Mouse (Mus musculus) yolk sac, embryonic 10.5 days (tissue): Measurements from ENCODE around the gene Bnc1.

Source experiments
- DNase-seq: peaks from one replicate; pipeline ENCODE4 v3.0.0-alpha.2; 2017; ENCODE audit warnings: low spot score

Gene Bnc1

DNA sequence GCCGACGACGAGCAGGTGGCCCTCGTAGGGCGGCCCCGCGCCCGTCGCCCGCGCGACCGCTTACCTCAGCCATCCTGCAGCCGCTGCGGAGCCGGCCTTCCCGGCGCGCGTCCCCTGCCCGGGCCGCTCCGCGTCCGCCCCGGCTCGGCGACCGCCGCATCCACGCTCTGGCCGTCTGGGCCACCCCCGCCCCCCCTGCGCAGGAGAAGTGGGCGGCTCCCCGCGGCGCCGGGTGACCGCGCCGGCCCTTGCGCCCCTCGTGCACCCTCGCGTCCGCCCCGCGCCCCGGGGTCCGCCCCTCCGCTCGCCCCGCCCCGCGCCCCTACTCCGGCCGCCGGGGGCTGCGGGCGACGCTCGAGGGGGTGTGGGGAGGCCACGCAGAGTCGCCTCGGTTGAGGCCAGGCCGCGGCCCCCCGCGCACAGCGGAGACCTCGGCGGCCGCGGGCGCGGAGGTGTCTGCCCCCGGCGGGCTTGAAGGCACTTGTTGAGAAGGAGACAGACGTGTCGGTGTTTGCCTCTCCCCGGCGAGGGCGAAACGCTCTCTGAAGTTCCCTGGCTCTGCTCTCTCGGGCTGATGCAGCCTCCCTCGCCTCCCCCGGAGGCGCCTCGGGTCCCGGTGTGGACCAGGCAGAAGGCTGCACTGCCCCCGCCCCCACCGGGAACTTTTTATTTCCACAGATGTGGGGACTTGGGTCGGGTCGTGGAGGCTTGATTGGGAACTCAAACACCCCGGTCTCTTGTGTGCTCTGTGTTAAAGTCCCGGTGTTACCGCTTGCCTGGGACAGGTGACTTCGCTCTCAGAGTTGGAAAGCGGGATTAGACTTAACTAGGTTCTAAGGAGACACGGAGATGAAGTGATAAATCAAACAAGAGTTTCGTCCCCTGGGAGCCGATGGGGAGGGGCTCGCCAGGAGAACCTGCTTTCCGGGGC lies at the start of gene Bnc1:
Gene Bnc1 (minus strand): TSS at position 162 of the 931 bp plus-strand sequence.
- peak; percentile 43 for DNase-seq

DNA sequence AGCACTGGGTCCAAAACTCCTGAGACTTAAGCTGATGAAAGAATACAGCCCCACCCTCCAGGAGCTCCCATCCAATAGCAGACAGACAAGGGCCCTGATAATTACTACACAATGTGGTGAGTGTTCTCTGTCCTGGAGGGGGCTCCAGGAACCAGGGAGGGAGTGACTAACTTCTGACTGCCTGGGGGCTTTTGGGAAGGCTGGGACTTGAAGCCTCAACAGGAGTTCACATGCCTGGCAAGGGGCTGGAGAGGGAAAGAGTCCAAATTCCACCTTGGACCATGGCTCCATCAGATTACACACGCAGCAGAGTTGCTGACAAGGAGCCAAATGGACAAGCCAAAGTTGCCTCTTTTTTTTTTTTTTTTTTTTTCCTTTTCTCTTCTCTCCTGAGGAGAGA lies 41.3 kb upstream of the Bnc1 start:
- DNase-seq: no peak

DNA sequence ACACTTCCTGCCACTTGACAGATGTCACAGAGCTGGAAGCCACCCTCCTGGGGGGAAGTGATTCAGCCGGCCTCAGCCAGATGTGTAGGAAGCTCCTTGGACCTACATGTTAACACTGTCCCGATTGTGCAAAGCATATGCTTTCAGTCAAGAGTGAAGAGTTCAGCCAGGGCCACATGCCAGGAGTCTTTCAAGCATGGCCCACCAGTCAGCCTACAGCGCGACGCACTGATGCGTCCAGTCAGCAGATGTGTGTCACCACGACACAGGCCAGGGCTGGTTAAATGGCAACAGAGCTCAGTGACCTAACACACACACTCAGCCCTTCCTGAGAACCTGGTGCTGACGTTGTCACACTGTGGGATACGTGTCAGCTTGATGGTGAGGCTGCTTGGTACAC lies 37.6 kb upstream of the Bnc1 start:
- DNase-seq: no peak

DNA sequence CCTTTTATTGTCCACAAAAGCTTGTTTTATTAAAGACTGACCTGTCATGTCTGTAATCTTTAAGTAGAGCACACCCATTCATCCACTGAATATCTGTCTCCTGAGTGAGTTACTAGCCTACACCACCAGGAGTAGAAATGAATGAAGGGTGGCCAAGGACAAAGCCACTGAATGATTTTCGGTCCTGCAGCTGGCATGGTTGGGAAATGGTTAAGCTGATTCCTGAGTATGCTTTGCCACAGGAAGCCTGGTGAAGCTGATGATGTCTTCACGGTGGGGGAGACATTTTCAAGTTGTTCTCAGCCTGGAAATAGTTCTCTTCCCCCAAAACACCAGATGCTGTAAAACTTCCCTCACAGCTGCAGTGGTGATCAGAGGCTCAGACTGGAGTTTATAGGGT lies 33.7 kb upstream of the Bnc1 start:
- no peak for DNase-seq

DNA sequence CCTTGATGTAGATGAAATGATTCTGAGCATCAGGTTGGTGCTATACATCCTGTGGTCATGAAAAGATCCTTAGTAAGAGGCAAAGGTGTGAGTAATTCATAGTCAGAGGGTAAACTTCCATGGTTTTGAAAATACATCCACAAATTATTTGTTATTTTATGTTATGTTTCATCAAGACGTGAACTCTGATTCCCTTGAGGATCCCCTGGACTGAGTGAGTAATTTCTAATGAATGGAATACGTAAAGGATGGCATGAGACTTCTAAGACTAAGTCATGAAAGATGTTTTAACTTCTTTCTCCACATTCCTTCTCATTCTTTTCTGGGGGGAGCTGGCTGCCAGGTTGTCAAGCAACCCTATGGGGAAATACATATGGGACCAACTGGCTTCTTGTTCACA lies 31.6 kb upstream of the Bnc1 start:
- no peak for DNase-seq

DNA sequence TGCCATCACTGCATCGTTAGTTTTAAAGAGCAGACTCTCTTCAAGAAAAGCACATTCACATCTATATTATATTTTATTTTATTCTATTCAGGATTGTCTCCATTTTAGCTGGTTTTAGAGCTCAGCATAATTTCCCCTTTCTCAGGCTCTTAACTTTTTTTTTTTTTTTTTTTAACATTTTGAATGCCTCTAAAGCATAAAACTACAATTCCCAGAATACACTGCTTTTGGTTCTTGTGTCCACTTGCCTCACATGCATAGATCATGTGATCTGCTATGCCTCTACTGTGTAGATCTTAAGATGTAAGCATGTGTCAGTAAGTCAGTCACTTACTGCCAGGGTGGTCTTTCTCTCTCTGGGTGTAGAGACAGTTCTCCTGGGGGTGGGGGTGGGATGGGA lies 30.3 kb upstream of the Bnc1 start:
- no peak for DNase-seq

DNA sequence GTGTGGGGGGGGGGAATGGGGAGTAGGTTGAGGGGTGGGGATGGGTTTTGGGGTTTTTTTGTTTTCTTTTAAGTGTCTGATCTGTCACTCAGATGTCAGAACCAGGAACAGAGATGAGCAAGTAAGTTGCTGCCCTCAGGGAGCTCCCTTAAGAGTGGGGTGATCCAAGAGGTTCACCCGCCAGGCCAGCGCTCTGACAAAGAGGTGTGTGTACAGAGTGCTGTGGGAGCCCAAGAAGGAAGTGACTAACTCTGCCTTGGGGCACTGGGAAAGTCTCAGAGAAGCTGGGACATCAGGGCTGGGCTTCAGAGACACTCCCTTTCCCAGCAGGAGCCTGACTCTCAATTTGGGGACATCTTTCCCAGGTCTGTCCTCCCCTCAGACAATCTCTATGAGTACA lies 25.9 kb upstream of the Bnc1 start:
- DNase-seq: no peak

DNA sequence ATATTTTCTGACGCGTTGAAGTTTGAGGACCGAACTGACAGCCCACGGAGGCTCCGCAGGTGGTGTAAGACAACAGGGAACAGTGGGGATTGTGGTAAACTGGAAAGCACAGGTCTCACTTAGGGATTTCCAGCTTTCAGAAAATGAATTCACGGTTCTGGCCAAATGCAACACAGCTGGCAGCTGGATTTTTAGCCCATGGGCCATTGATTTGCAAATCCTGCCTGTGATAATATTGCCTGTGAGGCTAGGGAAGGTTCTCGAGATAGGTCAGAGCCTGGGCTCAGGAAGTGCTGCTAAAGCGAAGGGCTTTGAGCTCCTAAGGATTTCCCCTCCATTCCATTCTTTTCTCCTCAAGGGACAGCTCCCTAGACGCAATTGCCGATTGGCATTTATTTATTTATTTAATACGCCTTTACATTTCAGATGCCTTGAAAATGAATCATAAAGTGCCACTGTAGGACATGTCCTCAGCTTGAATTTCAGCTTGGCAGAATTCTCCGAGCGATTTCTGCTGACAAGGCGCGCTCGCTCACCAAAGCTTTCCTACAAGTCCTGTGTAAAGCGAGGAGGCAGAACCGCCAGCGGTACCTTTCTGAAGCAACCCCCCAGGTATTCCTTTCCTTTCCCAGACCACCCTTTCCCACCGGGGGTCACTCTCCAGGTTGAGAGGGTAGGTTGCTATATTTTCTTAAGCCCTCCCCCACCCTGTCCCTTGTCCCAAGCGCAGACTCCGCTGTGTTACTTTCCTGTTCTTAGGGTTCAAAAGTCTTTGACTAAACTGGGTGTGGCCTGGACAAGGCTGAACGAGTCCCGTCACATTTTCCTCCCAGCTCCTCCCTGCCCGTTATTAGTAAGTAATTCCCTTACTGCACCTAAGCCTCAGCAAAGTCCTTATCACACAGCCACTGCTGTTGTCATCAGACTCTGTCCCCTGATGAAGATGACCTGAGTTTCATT lies 24.9 kb upstream of the Bnc1 start:
- peak; percentile 17 for DNase-seq

DNA sequence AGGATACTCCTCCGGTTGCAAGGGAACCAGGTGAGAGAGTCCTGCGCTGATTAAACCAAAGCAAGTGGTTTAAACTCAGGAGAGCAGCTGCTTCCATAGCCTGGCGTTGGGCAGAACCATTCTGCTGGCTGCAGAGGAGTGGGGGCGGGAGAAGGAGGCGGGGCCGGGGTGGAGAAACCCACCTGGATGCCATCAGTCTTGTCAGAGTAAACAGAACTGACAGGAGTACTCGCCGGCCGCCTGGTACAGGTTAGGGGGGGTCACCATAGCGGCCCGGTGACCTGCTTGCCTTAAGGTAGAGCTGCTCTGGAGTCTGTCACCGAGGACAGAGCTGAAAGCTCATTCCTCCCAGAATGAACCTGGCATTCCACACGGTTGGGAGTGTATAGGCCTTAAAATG lies 20.4 kb upstream of the Bnc1 start:
- DNase-seq: peak; percentile 83

DNA sequence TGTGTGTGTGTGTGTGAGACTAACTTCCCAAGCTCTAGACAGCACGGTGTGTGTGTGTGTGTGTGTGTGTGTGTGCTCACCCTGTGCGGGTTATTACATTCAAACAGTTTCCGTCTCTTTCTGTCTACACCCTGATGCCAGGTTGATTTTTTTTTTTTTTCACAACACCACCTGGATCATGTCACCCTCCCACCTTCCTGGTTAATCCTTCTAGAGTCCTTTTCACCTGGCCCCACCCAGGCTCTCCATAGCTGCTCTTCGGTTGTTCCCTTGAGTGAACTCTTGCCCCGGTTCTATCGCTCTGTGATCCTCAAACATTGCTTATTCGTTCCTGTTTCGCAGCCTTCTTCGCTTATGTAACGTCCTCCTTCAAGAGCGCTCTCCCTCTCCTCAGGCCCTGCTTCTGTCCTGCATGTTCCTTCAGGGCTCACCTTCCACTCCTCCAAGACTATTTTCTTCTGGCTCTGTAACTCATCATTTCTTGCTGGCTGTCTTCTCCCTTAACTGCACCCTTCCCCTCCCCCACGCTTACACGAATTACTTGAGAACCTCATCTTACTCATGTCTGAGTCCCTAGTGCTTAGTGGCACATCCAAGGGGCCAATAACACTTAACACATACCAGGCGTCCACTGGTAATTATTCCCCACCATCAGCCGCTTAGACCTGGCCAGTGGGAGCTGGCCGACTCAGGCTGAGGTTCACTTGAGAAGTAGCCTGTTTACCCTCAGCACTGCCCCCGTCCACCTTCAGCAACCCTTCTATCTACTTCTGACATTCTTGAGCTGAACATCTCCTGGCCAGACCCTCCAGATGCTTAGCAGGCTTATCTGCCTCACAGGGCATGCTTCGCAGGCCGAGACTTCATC lies 19.7 kb upstream of the Bnc1 start:
- DNase-seq: peak; percentile 63

DNA sequence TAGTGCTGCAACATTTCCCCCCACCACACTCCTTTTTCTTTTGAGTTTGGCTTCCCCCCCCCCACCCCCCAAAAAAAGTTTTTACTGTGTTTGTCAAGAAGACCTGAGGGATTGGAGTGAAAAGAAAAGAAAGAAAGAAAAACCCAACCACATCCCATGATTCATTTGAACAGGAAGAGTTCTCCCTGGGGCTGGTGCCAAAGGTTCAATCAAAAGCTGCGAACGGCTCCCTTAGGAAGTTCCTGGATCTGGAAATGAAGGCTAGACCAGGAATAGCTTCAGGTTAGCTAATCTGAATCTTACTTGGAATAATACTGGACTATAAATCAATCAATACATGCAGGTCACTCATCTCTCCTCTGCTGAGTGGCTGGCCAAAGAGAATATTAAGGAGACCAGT lies 15.1 kb upstream of the Bnc1 start:
- DNase-seq: no peak

DNA sequence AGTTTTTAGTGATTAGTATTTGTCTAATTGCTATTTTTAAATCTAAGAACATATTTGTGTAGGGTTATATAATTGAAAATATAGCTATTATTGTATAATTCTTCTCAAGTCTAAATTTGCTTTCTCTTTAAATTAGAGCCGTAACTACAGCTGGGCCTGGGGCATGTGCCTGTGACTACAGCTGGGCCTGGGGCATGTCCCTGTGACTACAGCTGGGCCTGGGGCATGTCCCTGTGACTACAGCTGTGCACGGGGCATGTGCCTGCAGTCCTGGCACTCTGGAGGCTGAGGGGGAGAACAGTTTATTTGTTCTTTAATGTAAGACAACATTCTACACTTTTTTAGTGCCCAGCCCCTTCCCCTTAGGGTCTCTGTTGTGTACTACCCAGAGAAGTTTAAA lies 12.1 kb upstream of the Bnc1 start:
- no peak for DNase-seq

DNA sequence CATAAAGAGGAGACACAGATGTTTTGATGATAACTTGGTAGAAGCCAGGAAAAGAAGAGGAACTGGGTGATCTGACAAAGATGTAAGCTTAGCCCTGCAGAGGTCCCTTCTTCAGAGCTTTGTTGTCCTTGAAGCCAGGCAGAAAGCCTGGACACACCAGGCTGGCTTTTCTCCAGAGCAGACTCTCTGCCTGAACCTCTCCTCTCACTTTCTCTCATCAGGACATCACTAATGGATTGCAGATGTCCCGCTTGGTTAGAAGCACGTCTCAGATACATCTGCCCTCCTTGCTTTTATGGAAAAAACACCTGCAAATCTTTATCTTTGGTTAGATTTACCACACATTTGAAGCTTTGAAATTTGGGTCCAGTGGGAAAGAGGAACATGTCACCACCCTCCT lies 7.7 kb upstream of the Bnc1 start:
- DNase-seq: no peak

DNA sequence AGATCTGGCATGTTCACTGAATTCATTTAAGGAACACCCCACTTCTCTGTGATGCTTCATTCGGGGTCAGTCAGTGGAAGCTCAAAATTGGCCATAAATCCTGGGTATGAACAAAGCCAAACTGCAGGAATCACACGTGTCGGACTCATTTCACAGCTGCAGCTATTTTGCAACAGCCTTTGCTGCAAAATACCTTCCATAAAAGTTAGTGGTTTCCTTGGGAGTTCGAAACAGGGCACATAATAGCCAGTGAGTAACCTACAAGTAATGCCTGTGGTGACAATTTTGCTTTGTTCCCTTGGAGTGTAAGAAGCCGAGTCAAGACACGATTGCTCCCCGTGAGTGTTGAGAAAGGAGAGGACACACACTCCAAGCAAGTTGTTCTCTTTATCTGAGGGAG lies 7.3 kb upstream of the Bnc1 start:
- DNase-seq: no peak

DNA sequence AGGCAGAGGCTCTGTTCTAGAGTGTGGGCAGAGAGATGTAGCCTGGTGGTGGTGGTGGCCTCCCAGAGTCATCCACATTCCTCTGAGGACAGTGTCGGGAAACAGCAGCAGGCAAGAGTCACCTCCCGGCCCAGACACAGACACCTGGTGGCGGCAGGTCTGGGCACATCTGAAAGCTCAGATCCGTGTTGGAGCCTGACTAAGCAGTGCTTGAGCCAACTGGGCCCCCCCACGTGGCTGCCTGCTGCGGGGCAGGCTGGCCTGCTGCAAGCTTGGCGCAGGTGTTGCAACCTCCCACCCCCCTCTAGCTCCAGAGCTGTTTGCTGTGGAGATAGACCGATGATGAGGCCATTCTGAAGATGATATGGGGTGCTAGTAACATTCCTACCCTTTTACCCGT lies 3.9 kb upstream of the Bnc1 start:
- no peak for DNase-seq

DNA sequence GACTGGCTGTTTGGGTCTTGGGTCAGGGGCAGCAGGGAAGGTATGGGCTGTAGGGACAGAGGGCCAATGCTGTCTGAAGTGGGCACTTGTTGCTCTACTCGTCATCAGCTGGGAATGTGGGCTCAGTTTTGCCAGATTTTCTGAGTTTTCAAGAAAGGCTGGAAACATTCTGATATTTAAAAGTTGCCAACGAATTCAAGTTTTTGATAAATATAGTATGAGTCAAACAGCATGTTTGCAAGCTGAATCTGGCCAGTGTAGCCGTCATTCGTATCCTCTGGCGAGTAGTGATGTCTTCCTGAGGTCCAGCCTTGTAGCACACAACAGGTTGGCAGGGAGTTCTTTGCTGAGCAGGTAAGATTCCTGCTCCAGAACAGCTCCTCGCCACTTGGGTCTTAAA lies 3.0 kb upstream of the Bnc1 start:
- no peak for DNase-seq

DNA sequence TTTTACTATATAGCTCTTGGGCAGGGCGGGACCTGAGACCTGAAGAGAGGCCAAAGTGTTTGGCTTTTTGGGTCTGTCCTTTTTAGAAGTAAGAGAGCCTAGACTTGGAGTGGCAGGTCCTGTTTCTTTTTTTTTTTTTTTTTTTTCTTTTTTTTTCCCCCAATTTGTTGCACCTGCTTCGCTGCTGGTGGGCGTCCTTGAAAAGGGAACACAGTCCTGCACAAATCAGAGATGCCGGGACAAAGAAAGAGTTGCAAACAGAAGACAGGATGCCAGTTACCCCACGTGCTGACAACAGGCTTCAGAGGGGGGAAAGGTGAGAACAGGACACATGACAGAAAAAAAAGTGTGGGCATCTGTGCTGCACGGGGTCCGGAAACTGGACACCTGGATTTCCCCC lies 1.0 kb upstream of the Bnc1 start:
- no peak for DNase-seq

DNA sequence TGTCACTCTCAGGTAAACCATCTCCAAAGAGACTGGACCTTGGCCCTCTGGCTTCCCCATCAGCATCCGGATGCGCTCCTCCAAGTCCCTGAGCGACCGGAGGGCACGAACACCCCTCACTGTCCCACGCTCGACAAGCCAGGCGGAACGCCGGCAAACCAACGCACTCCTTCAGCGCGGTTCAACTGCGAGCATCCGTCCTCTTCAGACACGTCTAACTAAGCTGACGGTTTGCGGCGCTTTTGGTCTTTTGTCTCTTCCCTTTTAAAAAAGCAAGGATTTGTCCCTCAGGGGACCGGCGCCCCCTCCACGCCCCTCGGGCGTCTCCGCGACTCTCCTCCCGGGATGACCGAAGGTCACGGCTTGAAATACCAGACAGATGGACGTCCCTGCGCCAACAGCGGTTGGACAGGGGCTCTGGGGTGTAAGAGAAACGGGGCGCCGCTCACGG lies 456 bp downstream of the Bnc1 start:
- DNase-seq: no peak

DNA sequence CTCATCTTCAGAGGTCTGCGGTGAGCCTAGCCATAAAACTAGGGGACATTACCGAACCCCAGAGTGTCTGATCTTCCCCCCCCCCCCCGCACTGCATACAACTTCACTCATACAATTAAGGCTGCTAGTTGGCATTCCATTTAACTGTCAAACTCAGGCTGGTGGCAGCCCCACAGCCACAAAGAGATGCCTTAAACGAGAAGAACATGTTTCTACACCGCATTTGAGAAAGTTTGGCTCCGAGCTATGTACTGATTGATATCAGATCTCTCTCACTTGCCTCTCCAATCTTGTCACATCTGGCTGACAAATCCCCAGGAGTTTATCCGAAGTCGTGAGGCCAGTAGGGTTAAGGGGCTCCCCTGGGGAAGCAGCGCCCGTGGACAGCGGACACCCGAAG lies 976 bp downstream of the Bnc1 start:
- no peak for DNase-seq

DNA sequence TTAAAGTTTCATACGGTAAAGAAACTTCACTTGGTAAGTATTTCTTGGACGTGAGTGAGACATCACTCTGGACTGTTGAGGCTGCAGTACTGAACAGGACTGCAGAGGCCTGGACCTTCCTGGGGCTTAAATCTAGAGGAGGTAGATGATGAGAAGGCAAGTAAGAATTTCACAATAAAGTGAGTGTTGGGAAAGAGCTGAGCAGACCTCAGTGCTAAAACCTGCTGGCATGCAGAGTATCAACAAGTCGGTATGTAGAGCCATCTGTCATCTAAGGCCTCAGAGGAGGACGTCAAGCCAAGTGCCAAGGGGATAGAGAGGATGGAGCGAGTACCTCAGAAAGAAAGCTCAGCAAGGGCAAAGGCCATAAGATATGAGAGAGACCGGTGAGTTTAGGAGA lies 8.4 kb downstream of the Bnc1 start:
- DNase-seq: no peak

DNA sequence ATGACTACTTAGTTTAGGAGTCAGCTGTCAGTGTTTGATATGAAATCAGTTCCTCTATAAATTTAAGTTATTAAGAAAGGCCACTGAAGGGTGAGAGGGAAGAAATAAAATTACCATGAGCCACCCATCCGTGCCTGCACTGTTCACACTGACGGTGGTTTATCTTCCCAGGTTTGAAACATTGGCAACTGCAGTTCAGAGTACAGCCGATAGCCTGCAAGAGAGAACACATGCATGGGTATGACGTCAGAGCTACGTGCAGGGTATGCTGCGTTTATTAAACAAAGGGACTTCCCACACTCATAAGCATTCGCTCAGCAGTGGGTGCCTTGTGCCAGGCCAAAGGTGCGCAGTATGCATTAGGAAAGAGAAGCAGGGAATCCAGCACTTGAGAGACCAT lies 13.8 kb downstream of the Bnc1 start:
- no peak for DNase-seq

DNA sequence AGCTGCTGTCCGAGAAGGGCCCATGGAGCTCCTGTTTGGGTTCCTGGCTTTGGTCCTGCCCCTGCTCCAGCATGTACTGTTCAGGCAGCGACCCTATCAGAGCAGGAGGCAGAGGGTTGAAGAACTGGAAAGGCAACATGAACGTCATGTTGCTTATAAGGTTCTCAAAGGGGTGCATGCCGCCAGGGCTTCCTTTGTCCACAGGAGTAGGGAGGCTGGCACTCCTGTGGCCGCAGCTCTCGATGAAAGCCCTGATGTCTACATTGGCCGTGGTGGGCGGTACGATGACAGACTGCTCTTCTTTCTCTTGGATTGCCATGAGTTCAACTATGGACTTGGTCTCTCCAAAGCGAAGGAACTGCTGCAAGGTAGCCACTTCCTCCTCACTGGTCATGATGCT lies 17.5 kb downstream of the Bnc1 start:
- DNase-seq: no peak
